Comparison of ENCODE assay signal across 26 mouse cellular contexts in genomic region chr9:88342241-88342640, GRCm38 (mm10).
"Had no signal": no experiment of that assay in that cellular context is flagged by ENCODE, and none has a peak within 500 bp of the region (broad histone marks: within the 10 kb centered on the region; RNA-seq: fewer than 3 reads in every experiment).

No protein-coding gene starts in this region.

- H3K4me3 ChIP-seq: heart, adult 2 months; heart, embryonic 13.5 days; heart, embryonic 15.5 days; intestine, embryonic 15.5 days; left cerebral cortex, adult 2 months; limb, embryonic 10.5 days; limb, embryonic 12.5 days; liver, embryonic 13.5 days; liver, embryonic 15.5 days had no signal

- DNase-seq: gastrocnemius, postnatal 14 days; gastrocnemius, postnatal 36 days; heart, adult 11 months; heart, adult 2 months; heart, postnatal 14 days; heart, postnatal 36 days; kidney, adult 18-20 months; kidney, adult 8-10 months; kidney, postnatal 10 days; kidney, postnatal 25 days; kidney, postnatal 4 days; liver; liver, embryonic 13.5 days had no signal

- H3K36me3 ChIP-seq: heart, embryonic 13.5 days; heart, embryonic 15.5 days; intestine, embryonic 15.5 days; limb, embryonic 10.5 days; limb, embryonic 12.5 days; liver, embryonic 13.5 days; liver, embryonic 15.5 days had no signal

- H3K9me3 ChIP-seq: heart, embryonic 13.5 days; heart, embryonic 15.5 days; intestine, embryonic 15.5 days; limb, embryonic 10.5 days; limb, embryonic 12.5 days; liver, embryonic 13.5 days; liver, embryonic 15.5 days had no signal

- ATAC-seq: hindbrain, embryonic 16.5 days; inflammation-experienced regulatory T-cells, adult 6 months; intestine, embryonic 15.5 days; intestine, postnatal 0 days had no signal

- H3K4me1 ChIP-seq: intestine, embryonic 15.5 days; limb, embryonic 10.5 days; limb, embryonic 12.5 days; liver, embryonic 13.5 days; liver, embryonic 15.5 days had no signal

- H3K9ac ChIP-seq: heart, embryonic 13.5 days; heart, embryonic 15.5 days; hindbrain, embryonic 14.5 days; intestine, embryonic 15.5 days; limb, embryonic 12.5 days; liver, embryonic 13.5 days; liver, embryonic 15.5 days had no signal

- H3K4me2 ChIP-seq: heart, embryonic 11.5 days; heart, embryonic 13.5 days; heart, embryonic 15.5 days; hindbrain, embryonic 14.5 days; intestine, embryonic 15.5 days; limb, embryonic 12.5 days; liver, embryonic 11.5 days; liver, embryonic 13.5 days; liver, embryonic 15.5 days had no signal

- H3K27ac ChIP-seq: heart, adult 2 months; heart, embryonic 13.5 days; heart, embryonic 15.5 days; hindbrain, embryonic 14.5 days; intestine, embryonic 15.5 days; left cerebral cortex, adult 2 months; limb, embryonic 10.5 days; limb, embryonic 12.5 days; liver, embryonic 13.5 days; liver, embryonic 15.5 days had no signal

- H3K27me3 ChIP-seq: heart, embryonic 13.5 days; heart, embryonic 15.5 days; intestine, embryonic 15.5 days; limb, embryonic 12.5 days; liver, embryonic 13.5 days; liver, embryonic 15.5 days had no signal
